Mouse (Mus musculus) heart, embryonic 11.5 days (tissue): ENCODE data around the gene Xpnpep1. TPM values are rescaled to one million over a fixed set of nuclear protein-coding genes. Genes with fewer than 3 reads are reported as not detected.

Source experiments
- ATAC-seq: fragments of 200-750 bp; cut with Nextera tagmentation; replicated peaks from 2 replicates; pipeline ENCODE4 v1.8.0; 2017; ENCODE audit warnings: moderate library complexity; ENCODE audit not compliant: insufficient number of reproducible peaks, low FRiP score, low TSS enrichment
- H3K27ac ChIP-seq: fragments of 300-500 bp; sonication (generic); 2 replicates; pipeline ENCODE4 v1.5.1; 2014; ENCODE audit warnings: mild to moderate bottlenecking, low read depth, low read length
- H3K27me3 ChIP-seq: fragments of 300-500 bp; sonication (generic); 2 replicates; pipeline ENCODE4 v1.6.1; 2014; ENCODE audit warnings: mild to moderate bottlenecking, low read length, mixed read lengths; ENCODE audit not compliant: control insufficient read depth, insufficient read depth
- H3K36me3 ChIP-seq: fragments of 300-500 bp; sonication (generic); 2 replicates; pipeline ENCODE4 v1.6.1; 2014; ENCODE audit warnings: mild to moderate bottlenecking, low read length, moderate library complexity, mixed read lengths; ENCODE audit not compliant: control insufficient read depth, insufficient read depth
- H3K4me1 ChIP-seq: fragments of 300-500 bp; sonication (generic); 2 replicates; pipeline ENCODE4 v1.6.1; 2014; ENCODE audit warnings: low read length; ENCODE audit not compliant: control insufficient read depth, insufficient read depth
- H3K4me2 ChIP-seq: fragments of 300-500 bp; sonication (generic); 2 replicates; pipeline ENCODE4 v1.6.1; 2014; ENCODE audit warnings: mild to moderate bottlenecking, moderate library complexity
- H3K4me3 ChIP-seq: fragments of 300-500 bp; sonication (generic); 2 replicates; pipeline ENCODE4 v1.5.1; 2014; ENCODE audit warnings: low read depth, low read length
- H3K9ac ChIP-seq: fragments of 300-500 bp; sonication (generic); 2 replicates; pipeline ENCODE4 v1.6.1; 2014; ENCODE audit warnings: mild to moderate bottlenecking, low read depth, low read length, moderate library complexity
- H3K9me3 ChIP-seq: fragments of 300-500 bp; sonication (generic); replicated peaks from 2 replicates; pipeline ENCODE4 v1.6.1; 2016; ENCODE audit warnings: low read length; ENCODE audit not compliant: control insufficient read depth
- WGBS: fragments of 180-500 bp; shearing (Covaris S2); extraction: QIAGEN DNeasy Blood & Tissue Kit; methylation state at CpG from one replicate; pipeline ENCODE4 v1.1.7; 2014; ENCODE audit not compliant: insufficient replicate concordance; 5-methylcytosine and 5-hydroxymethylcytosine counted together
- polyA plus RNA-seq: library from polyadenylated mRNA; unstranded; fragments of >200 nt; fragmentation: Nextera tagmentation; extraction: Ambion mirVana; gene quantifications from 2 replicates; pipeline ENCODE4 v1.2.1, GENCODE M21; 2014

Gene Xpnpep1
- polyA plus RNA-seq, 1 experiment from 2014 or later = 180 TPM

- Histone ChIP-seq H3K4me2 (no peak overlapping the region), H3K27ac (no peak overlapping the region), H3K27me3 (no peaks in the 10 kb centered on the region), H3K4me3 (no peak overlapping the region), H3K4me1 (peaks cover 59% of the 10 kb centered on the region), H3K9ac (no peak overlapping the region), H3K9me3 (no peaks in the 10 kb centered on the region), H3K36me3 (peaks cover 12% of the 10 kb centered on the region)
- WGBS = 70% methylated on average over 13 of the region's 13 CpGs
- no peak for ATAC-seq
These were observed 20.1 kb downstream of the Xpnpep1 start for GRCm38 (mm10) chr19:53019716-53020463.

- H3K27me3 ChIP-seq = no peaks in the 10 kb centered on the region
- no peak overlapping the region for H3K4me3 ChIP-seq
- no peaks in the 10 kb centered on the region for H3K9me3 ChIP-seq
- no peak for ATAC-seq
- no peak overlapping the region for H3K9ac ChIP-seq
- H3K27ac ChIP-seq = peak overlapping the region; percentile 12
- no peaks in the 10 kb centered on the region for H3K36me3 ChIP-seq
- H3K4me1 ChIP-seq = peaks cover 51% of the 10 kb centered on the region
- no peak overlapping the region for H3K4me2 ChIP-seq
- 54% methylated on average over 9 of the region's 9 CpGs for WGBS
These were observed 22.1 kb downstream of the Xpnpep1 start for GRCm38 (mm10) chr19:53017954-53018353.

GRCm38 (mm10) chr19:53017248-53017647 is 22.8 kb downstream of the Xpnpep1 start:
- Histone ChIP-seq H3K27ac (peak overlapping the region; percentile 12), H3K9me3 (no peaks in the 10 kb centered on the region), H3K9ac (no peak overlapping the region), H3K4me2 (no peak overlapping the region), H3K27me3 (no peaks in the 10 kb centered on the region), H3K36me3 (no peaks in the 10 kb centered on the region), H3K4me1 (peaks cover 44% of the 10 kb centered on the region), H3K4me3 (no peak overlapping the region)
- 68% methylated on average over 11 of the region's 11 CpGs for WGBS
- ATAC-seq = no peak

- 0 out of 2 replicates have a peak overlapping the region, but pooled peaks have one; percentile 6 for H3K4me2 ChIP-seq
- no peak overlapping the region for H3K9ac ChIP-seq
- 60% methylated on average over 21 of the region's 21 CpGs for WGBS
- ATAC-seq = no peak
- no peak overlapping the region for H3K4me3 ChIP-seq
- H3K27ac ChIP-seq = peak overlapping the region; percentile 46; the same call in 1 of the 2 replicates
- H3K36me3 ChIP-seq = peaks cover 5% of the 10 kb centered on the region
- H3K27me3 ChIP-seq = no peaks in the 10 kb centered on the region
- no peaks in the 10 kb centered on the region for H3K9me3 ChIP-seq
- peaks cover 53% of the 10 kb centered on the region for H3K4me1 ChIP-seq
These were observed 24.9 kb downstream of the Xpnpep1 start for GRCm38 (mm10) chr19:53014910-53015710.

- ATAC-seq = no peak
- Histone ChIP-seq H3K9me3 (no peaks in the 10 kb centered on the region), H3K9ac (no peak overlapping the region), H3K4me1 (peaks cover 59% of the 10 kb centered on the region), H3K27me3 (no peaks in the 10 kb centered on the region), H3K27ac (no peak overlapping the region), H3K4me2 (no peak overlapping the region), H3K4me3 (no peak overlapping the region), H3K36me3 (peaks cover 5% of the 10 kb centered on the region)
- 94% methylated on average over 3 of the region's 3 CpGs for WGBS
These were observed 26.3 kb downstream of the Xpnpep1 start for GRCm38 (mm10) chr19:53013744-53014143.

- Histone ChIP-seq H3K27me3 (no peaks in the 10 kb centered on the region), H3K9ac (no peak overlapping the region), H3K27ac (no peak overlapping the region), H3K36me3 (peaks cover 5% of the 10 kb centered on the region), H3K4me2 (no peak overlapping the region), H3K4me3 (no peak overlapping the region), H3K9me3 (no peaks in the 10 kb centered on the region), H3K4me1 (peaks cover 59% of the 10 kb centered on the region)
- 86% methylated on average over 7 of the region's 7 CpGs for WGBS
- ATAC-seq = no peak
These were observed 26.7 kb downstream of the Xpnpep1 start for GRCm38 (mm10) chr19:53013341-53013740.

GRCm38 (mm10) chr19:53010941-53011340 is 29.1 kb downstream of the Xpnpep1 start:
- Histone ChIP-seq H3K9me3 (no peaks in the 10 kb centered on the region), H3K36me3 (peaks cover 9% of the 10 kb centered on the region), H3K4me1 (peaks cover 46% of the 10 kb centered on the region), H3K9ac (peak overlapping the region; percentile 16; the same call in 1 of the 2 replicates), H3K27ac (no peak overlapping the region), H3K4me2 (no peak overlapping the region), H3K27me3 (no peaks in the 10 kb centered on the region), H3K4me3 (no peak overlapping the region)
- WGBS = 67% methylated on average over 5 of the region's 5 CpGs
- no peak for ATAC-seq

- H3K36me3 ChIP-seq = peaks cover 19% of the 10 kb centered on the region
- no peak for ATAC-seq
- H3K9me3 ChIP-seq = no peaks in the 10 kb centered on the region
- no peak overlapping the region for H3K9ac ChIP-seq
- H3K27me3 ChIP-seq = no peaks in the 10 kb centered on the region
- 63% methylated on average over 5 of the region's 5 CpGs for WGBS
- peak overlapping the region; percentile 72 for H3K27ac ChIP-seq
- peaks cover 35% of the 10 kb centered on the region for H3K4me1 ChIP-seq
- no peak overlapping the region for H3K4me3 ChIP-seq
- H3K4me2 ChIP-seq = no peak overlapping the region
These were observed 31.1 kb downstream of the Xpnpep1 start for GRCm38 (mm10) chr19:53008921-53009320.
